Mouse (Mus musculus) embryonic facial prominence, embryonic 10.5 days (tissue): ENCODE results near the gene S100a3. TPM values are rescaled to one million over a fixed set of nuclear protein-coding genes. Genes with fewer than 3 reads are reported as not detected.
A peak's percentile ranks its signal among the peaks of the same experiment; 100 is the strongest.

Experiments used
- DNase-seq: peaks from one replicate; pipeline ENCODE4 v3.0.0-alpha.2; 2017; ENCODE audit warnings: low spot score
- H3K27ac ChIP-seq: fragments of 300-500 bp; sonication (generic); replicated peaks from 2 replicates; pipeline ENCODE4 v1.5.1; 2016; ENCODE audit warnings: mild to moderate bottlenecking
- H3K27me3 ChIP-seq: fragments of 300-500 bp; sonication (generic); replicated peaks from 2 replicates; pipeline ENCODE4 v1.6.1; 2016; ENCODE audit warnings: low read depth, mild to moderate bottlenecking; ENCODE audit not compliant: poor library complexity, severe bottlenecking
- H3K36me3 ChIP-seq: fragments of 300-500 bp; sonication (generic); replicated peaks from 2 replicates; pipeline ENCODE4 v1.6.1; 2016; ENCODE audit warnings: mild to moderate bottlenecking, moderate library complexity
- H3K4me1 ChIP-seq: fragments of 300-500 bp; sonication (generic); 2 replicates; pipeline ENCODE4 v1.6.1; 2016
- H3K4me3 ChIP-seq: fragments of 300-500 bp; sonication (generic); 2 replicates; pipeline ENCODE4 v1.5.1; 2016; ENCODE audit warnings: mild to moderate bottlenecking, moderate library complexity
- H3K9me3 ChIP-seq: fragments of 300-500 bp; sonication (generic); 2 replicates; pipeline ENCODE4 v1.6.1; 2016; ENCODE audit warnings: mild to moderate bottlenecking
- WGBS: fragments of 180-500 bp; shearing (Covaris S2); methylation state at CpG from one replicate; pipeline ENCODE4 v1.1.7; 2016; 5-methylcytosine and 5-hydroxymethylcytosine counted together
- polyA plus RNA-seq: library from polyadenylated mRNA; unstranded; fragments of >200 nt; fragmentation: Nextera tagmentation; extraction: Ambion mirVana; gene quantifications from 2 replicates; pipeline ENCODE4 v1.2.1, GENCODE M21; 2016

Gene S100a3
- polyA plus RNA-seq = 0.44 TPM in 1 of 2 replicates, not detected in the other

DNA sequence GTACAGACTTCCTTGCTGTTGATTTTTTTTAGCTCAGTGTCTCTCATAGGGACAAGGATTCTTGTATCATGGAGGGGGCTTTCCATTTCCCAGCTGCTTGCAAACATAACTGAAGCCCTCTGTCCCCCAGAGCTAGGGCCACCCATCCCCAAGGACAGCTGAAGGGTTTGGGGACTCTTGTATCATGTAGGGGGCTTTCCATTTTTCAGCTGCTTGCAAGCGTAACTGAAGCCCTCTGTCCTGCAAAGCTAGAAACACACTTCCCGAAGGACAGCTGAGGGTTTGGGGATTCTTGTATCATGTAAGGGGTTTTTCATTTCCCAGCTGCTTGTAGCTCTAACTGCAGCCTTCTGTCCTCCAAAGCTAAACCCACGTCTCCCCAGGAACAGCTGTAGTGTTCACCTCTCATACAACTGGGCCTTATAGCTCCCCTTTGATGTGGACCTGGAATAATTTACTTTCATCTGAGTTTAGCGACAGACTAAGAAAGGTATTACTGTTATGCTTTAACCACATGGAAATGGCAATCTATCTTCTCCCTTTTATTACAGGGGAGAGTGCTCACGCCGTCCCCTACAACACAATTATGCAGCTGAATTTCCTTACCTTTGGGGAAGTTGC lies at the start of gene S100a3:
TSS of gene S100a3 (plus strand) at position 571 of the 621 bp plus-strand sequence.
- Histone ChIP-seq H3K36me3 (no peaks in the 10 kb centered on the region), H3K27ac (no peak within 1 kb of the TSS), H3K27me3 (no peaks in the 10 kb centered on the region), H3K4me1 (no peaks in the 10 kb centered on the region), H3K9me3 (no peaks in the 10 kb centered on the region), H3K4me3 (no peak within 1 kb of the TSS)
- DNase-seq = no peak
- WGBS = 84% methylated on average over 6 of the region's 6 CpGs

DNA sequence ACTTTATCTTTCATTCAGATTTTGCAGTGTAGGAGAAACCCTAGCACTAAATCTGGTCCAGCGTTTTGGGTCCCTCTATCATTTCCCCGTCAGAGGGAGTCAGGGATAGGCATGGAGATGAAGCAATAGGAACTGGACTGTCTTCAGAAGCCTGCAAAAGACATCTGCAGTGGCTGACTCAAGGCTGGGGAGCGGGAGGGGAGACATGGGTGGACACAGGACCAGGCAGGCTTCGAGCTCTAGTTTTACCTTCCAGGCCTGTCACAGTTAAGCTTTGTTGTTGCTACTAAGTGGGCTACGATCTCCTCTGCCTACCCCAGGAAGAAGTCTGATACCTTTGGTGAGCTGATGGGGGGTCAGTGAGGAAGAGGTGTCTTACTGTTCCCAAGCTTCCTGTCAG lies 48.1 kb upstream of the S100a3 start:
- 85% methylated on average over 5 of the region's 5 CpGs for WGBS
- H3K27ac ChIP-seq = no peak overlapping the region
- H3K9me3 ChIP-seq = no peaks in the 10 kb centered on the region
- peaks cover 33% of the 10 kb centered on the region for H3K4me1 ChIP-seq
- DNase-seq = no peak
- H3K27me3 ChIP-seq = peaks cover 52% of the 10 kb centered on the region
- H3K36me3 ChIP-seq = peaks cover 5% of the 10 kb centered on the region
- no peak overlapping the region for H3K4me3 ChIP-seq

DNA sequence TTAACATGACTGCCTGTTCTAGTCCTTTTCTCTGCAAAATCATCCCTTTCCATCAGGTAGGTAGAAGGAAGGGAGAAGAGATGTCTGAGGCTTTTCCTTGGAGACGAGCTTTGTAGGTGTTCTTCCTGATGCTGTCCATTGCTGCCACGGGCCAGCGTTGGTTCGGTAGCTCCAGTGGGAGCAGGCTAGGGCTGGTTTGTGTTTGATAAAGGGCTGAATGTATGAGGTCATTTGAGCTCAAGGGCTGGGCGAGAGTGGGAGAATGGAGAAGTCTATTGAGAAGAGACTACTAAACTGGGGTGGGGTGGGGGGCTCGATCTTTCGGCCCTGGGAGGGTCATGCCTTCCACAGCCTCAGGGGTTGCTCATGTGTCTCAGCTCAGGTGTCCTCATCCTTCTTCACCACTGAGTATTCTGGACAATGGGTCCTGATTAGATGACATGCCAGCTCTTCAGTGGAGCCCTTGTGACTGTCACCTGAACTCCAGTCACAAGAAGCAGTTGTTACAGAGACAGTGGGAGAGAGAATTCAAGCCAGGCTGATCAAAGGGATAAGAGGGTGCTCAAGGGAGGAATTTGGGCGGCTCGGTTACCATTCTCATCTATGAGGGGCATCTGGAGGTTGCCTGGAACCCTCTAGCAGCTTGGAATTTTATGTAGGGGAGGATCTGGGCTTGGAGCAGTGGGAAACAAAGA lies 47.3 kb upstream of the S100a3 start:
- 79% methylated on average over 9 of the region's 9 CpGs for WGBS

DNA sequence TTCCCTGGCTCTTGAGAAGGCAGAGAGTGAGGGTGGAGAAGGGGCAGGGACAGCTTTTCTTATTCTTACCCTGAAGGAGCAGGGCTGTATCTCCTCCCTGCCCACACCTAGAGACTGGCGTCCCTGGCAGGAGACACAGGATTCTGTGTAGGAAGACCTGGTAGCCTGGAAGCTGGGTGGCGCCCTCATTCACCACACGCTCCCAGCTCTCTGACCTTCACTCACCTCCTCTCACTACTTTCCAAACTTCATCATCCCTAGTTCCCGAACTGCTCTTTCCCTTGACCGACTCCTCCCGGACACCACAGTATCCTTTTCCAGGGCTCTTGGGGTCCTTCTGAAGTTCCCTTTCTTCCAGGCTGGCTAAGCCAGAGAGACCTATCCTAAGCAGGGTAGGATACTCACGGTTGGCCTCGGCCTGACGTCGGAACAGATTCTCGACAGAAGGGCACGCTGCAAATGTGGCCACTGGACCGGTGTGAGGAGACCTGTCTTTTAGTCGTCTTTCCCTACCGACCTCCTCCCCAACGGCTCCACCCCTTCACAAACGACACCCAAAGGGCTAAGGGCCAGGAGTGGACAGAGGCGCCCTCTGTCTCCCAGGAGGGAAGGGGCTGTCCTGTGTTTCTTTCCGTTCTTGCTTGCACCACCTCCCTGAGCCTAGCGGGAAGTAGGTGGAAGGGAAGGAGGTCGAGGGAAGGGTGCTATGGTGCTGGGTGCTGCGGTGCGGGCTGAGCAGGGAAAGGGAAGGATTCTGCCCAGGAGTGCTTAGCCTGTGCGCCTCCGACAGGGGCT lies 46.4 kb upstream of the S100a3 start, which contains the start of the genes S100a1 and S100a13:
TSS of gene S100a1 (minus strand) at position 597 of the 795 bp plus-strand sequence.
TSS of gene S100a13 (plus strand) at position 640 of the 795 bp plus-strand sequence.
- WGBS = 2% methylated on average over 25 of the region's 25 CpGs
- no peaks in the 10 kb centered on the region for H3K36me3 ChIP-seq
- DNase-seq = peak; percentile 40
- peaks cover 23% of the 10 kb centered on the region for H3K4me1 ChIP-seq
- H3K27me3 ChIP-seq = peaks cover 52% of the 10 kb centered on the region
- no peaks in the 10 kb centered on the region for H3K9me3 ChIP-seq
- H3K27ac ChIP-seq = peak within 1 kb of the TSS; percentile 24; the same call in 1 of the 2 replicates
- peak within 1 kb of the TSS; percentile 58 for H3K4me3 ChIP-seq

More for the DNA sequence above, 47.3 kb upstream of the S100a3 start:
- Histone ChIP-seq H3K4me3 (no peak overlapping the region), H3K4me1 (peaks cover 25% of the 10 kb centered on the region), H3K27ac (no peak overlapping the region), H3K9me3 (no peaks in the 10 kb centered on the region), H3K36me3 (no peaks in the 10 kb centered on the region), H3K27me3 (peaks cover 52% of the 10 kb centered on the region)
- no peak for DNase-seq

DNA sequence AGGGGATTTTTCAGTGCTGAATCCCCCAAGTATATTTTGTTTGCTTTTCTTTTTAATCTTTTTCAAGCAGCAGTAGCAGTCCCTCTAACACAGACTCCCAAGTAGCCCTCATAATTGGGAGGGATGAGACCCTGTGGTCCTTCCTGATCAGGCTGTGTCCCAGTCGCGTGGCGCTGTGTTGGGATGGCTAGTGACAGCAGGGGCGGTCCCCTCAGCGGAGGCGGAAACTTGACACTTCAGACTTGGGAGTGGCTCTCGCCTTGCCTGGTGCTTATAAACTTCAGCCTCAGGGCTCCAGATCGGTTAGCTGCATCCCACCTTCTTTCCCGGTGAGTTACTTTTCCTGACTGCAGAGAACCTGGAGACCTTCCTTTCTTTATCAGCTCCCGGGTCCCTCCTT lies 45.7 kb upstream of the S100a3 start:
- peaks cover 23% of the 10 kb centered on the region for H3K4me1 ChIP-seq
- peak; percentile 79 for DNase-seq
- H3K36me3 ChIP-seq = no peaks in the 10 kb centered on the region
- peaks cover 52% of the 10 kb centered on the region for H3K27me3 ChIP-seq
- WGBS = 1% methylated on average over 10 of the region's 10 CpGs
- peak overlapping the region; percentile 24; the same call in 1 of the 2 replicates for H3K27ac ChIP-seq
- H3K4me3 ChIP-seq = peak overlapping the region; percentile 58
- no peaks in the 10 kb centered on the region for H3K9me3 ChIP-seq

DNA sequence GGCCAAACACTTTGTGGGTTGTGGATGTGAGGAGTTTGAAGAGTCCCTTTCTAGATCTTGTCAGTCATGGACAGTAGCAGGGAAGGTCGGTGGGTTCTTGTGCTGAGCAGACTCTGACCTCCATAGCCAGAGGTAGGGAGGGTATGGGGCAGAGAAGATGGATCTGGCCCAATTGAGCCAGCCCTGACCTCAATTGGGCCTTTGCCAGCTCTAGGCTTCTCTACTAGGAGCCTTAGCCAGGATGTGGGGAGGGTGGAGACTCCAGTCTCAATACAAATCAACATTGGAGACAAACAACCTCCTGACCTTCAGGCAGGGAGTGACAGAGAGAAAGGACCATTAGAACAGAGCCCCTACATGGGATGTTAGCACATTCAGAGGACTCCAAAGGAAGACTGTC lies 45.1 kb upstream of the S100a3 start:
- Histone ChIP-seq H3K27me3 (peaks cover 52% of the 10 kb centered on the region), H3K27ac (peak overlapping the region; percentile 20; the same call in 1 of the 2 replicates), H3K4me1 (peaks cover 23% of the 10 kb centered on the region), H3K36me3 (no peaks in the 10 kb centered on the region), H3K4me3 (peak overlapping the region; percentile 58), H3K9me3 (no peaks in the 10 kb centered on the region)
- no peak for DNase-seq
- 38% methylated on average over 1 of the region's 1 CpGs for WGBS

DNA sequence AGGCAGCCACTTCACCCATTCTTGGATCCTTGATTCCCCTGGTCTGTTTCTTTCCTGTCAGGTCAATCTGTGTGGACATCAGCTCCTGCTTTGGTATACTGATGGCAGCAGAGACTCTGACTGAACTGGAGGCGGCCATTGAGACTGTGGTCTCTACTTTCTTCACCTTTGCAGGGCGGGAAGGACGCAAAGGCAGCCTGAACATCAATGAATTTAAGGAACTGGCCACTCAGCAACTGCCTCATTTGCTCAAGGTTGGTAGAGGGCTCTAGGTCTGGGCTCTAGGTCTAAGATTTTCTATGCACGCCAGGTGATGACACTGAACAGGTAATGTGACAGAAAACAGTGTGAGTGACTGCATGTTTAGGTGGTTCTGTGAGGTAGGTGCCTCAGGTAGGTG lies 44.6 kb upstream of the S100a3 start:
- WGBS = 87% methylated on average over 4 of the region's 4 CpGs
- Histone ChIP-seq H3K4me3 (no peak overlapping the region), H3K27me3 (peaks cover 51% of the 10 kb centered on the region), H3K27ac (no peak overlapping the region), H3K4me1 (peaks cover 23% of the 10 kb centered on the region), H3K36me3 (no peaks in the 10 kb centered on the region), H3K9me3 (no peaks in the 10 kb centered on the region)
- no peak for DNase-seq

DNA sequence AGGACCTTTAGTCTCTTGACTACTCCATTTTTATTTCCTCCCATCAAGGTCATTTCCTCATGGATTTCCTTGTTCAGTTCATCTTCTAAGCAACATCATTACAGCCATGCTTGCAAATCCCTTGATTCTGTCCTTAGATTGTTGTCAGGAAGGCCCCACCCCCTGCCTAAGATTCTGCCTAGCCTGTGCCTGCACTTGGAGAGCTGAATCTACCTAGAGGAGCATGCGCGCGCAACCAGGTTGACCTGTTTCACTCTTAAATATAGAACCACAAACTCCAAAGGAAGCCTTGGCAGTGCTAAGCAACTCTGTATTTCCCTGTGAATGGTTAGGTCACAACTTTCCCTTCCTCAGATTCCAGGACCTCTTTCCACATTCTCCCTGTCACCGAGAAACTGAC lies 42.7 kb upstream of the S100a3 start:
- no peaks in the 10 kb centered on the region for H3K36me3 ChIP-seq
- 83% methylated on average over 4 of the region's 4 CpGs for WGBS
- H3K4me1 ChIP-seq = peaks cover 23% of the 10 kb centered on the region
- peaks cover 35% of the 10 kb centered on the region for H3K27me3 ChIP-seq
- DNase-seq = no peak
- no peaks in the 10 kb centered on the region for H3K9me3 ChIP-seq
- no peak overlapping the region for H3K4me3 ChIP-seq
- H3K27ac ChIP-seq = no peak overlapping the region

DNA sequence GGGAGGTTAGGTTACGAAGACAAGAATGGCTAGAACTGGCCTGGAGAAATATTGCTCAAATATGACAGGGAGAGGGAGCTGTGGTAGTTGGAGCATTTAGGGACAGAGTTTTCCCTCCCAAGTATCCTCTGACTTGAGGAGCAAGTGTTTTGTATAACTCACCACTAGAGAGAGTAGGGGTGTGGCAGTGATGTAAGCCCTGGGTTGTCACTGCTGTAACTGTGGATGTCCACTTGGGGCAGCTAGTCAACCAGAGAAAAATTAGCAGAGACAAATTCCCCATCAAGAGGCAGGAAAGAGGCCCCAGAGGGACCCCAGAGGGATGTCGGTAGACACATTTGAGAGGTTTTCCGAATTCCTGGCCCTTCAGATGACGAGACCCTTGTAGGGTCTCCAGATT lies 35.0 kb upstream of the S100a3 start:
- Histone ChIP-seq H3K4me1 (no peaks in the 10 kb centered on the region), H3K27ac (no peak overlapping the region), H3K27me3 (0 out of 2 replicates have a peak, but pooled peaks cover 4% of the 10 kb centered on the region), H3K9me3 (no peaks in the 10 kb centered on the region), H3K4me3 (no peak overlapping the region), H3K36me3 (no peaks in the 10 kb centered on the region)
- no peak for DNase-seq
- 54% methylated on average over 4 of the region's 4 CpGs for WGBS

DNA sequence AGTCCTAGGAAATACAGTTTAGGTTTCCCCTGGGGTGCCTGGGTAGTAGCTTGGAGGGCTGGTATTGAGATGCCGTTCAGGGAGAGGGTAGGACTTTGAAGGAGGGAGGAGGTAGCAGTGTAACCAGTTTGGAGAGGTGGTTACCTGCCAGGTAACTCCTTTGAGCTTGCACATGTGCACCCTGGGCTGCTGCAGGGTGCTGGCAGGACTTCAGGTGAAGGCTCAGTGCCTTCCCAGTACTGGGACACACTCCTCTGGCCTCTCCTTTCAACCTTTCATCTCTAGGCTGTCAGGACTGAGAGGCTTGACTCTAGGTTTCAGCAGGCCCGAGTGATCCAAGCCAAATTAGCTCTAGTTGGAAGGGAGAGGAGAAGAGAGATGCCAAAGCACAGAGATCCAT lies 34.3 kb upstream of the S100a3 start:
- no peaks in the 10 kb centered on the region for H3K4me1 ChIP-seq
- no peaks in the 10 kb centered on the region for H3K36me3 ChIP-seq
- WGBS = 70% methylated on average over 2 of the region's 2 CpGs
- no peaks in the 10 kb centered on the region for H3K9me3 ChIP-seq
- H3K27me3 ChIP-seq = 0 out of 2 replicates have a peak, but pooled peaks cover 4% of the 10 kb centered on the region
- no peak for DNase-seq
- no peak overlapping the region for H3K27ac ChIP-seq
- H3K4me3 ChIP-seq = no peak overlapping the region

DNA sequence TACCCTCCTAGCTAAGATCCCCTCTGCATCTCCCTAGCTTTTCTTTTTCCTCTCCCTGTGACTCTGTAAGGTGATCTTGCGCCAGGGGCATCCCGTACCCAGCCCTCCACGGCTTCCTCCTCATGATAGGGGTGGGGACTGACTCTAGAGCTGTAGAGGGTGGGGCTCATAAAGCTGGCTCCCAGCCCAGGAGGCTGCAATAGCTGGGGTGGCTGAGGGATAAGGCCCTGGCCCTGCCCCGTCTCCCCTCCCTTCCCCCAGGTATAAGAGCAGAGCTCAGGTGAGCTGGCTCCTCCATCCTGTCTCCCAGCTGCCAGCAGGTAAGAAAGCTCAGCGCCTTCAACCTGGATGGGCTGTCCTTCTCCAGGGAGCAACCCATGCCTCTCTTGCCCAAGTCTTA lies 33.8 kb upstream of the S100a3 start, which contains the start of gene S100a14:
TSS of gene S100a14 (plus strand) at position 277 of the 400 bp plus-strand sequence.
- no peaks in the 10 kb centered on the region for H3K36me3 ChIP-seq
- H3K27ac ChIP-seq = no peak within 1 kb of the TSS
- 0 out of 2 replicates have a peak, but pooled peaks cover 4% of the 10 kb centered on the region for H3K27me3 ChIP-seq
- WGBS = 83% methylated on average over 5 of the region's 5 CpGs
- no peak for DNase-seq
- H3K9me3 ChIP-seq = no peaks in the 10 kb centered on the region
- H3K4me3 ChIP-seq = no peak within 1 kb of the TSS
- H3K4me1 ChIP-seq = no peaks in the 10 kb centered on the region

DNA sequence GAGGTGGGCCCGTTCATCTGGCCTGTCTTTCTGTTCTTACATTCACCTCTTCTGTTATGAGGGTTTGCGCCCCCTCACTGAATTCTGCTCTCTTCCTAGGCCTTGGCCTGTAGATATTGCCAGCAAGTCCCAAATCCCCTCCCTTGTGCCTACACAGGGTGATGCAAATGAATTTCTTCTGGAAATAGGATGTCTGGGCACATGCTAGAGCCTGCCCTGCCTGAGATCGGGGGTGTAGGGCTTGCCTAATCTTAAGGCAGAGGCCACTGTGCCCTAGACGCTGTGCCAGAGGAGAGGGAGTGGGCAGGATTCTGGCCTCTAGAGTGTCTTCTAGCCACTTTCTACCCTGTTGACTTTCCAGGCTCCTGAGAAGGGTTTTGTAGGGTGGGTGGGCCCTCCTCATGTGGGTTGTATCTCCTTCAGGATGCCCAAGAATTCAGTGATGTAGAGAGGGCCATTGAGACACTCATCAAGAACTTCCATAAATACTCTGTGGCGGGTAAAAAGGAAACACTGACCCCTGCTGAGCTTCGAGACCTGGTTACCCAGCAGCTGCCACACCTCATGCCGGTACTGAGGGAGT lies 33.0 kb upstream of the S100a3 start:
- Histone ChIP-seq H3K4me3 (no peak overlapping the region), H3K4me1 (no peaks in the 10 kb centered on the region), H3K27ac (no peak overlapping the region), H3K27me3 (0 out of 2 replicates have a peak, but pooled peaks cover 4% of the 10 kb centered on the region), H3K36me3 (no peaks in the 10 kb centered on the region), H3K9me3 (no peaks in the 10 kb centered on the region)
- no peak for DNase-seq
- 91% methylated on average over 7 of the region's 7 CpGs for WGBS
